Mouse (Mus musculus): ENCODE results near the gene Tll2. TPM values are rescaled to one million over a fixed set of nuclear protein-coding genes. Genes with fewer than 3 reads are reported as not detected.

Gene Tll2
- polyA plus RNA-seq, 1 experiment from 2014 or later, result 0.09 TPM

GRCm38 (mm10) chr19:41193379-41193778 lies 13.3 kb downstream of the Tll2 start:
- H3K4me1 ChIP-seq (replicated peaks), result no peaks in the 10 kb centered on the region
- ATAC-seq, result no peak

GRCm38 (mm10) chr19:41192953-41193352 lies 13.7 kb downstream of the Tll2 start:
- no peak overlapping the region for H3K9ac ChIP-seq
- no peaks in the 10 kb centered on the region for H3K27me3 ChIP-seq (replicated peaks)
- H3K27ac ChIP-seq, result no peak overlapping the region
- H3K4me1 ChIP-seq (replicated peaks), result no peaks in the 10 kb centered on the region
- no peaks in the 10 kb centered on the region for H3K9me3 ChIP-seq
- 78% methylated on average over 4 of the region's 4 CpGs for WGBS
- no peaks in the 10 kb centered on the region for H3K36me3 ChIP-seq
- no peak overlapping the region for H3K4me3 ChIP-seq (replicated peaks)
- ATAC-seq, result no peak
- H3K4me2 ChIP-seq (replicated peaks), result no peak overlapping the region

More at GRCm38 (mm10) chr19:41193379-41193778, 13.3 kb downstream of the Tll2 start:
- H3K27ac ChIP-seq, result no peak overlapping the region
- WGBS, result 83% methylated on average over 1 of the region's 1 CpGs
- no peak overlapping the region for H3K4me3 ChIP-seq (replicated peaks)
- no peaks in the 10 kb centered on the region for H3K27me3 ChIP-seq (replicated peaks)
- no peak overlapping the region for H3K4me2 ChIP-seq (replicated peaks)
- H3K36me3 ChIP-seq, result no peaks in the 10 kb centered on the region
- no peak overlapping the region for H3K9ac ChIP-seq
- H3K9me3 ChIP-seq, result no peaks in the 10 kb centered on the region

- H3K36me3 ChIP-seq, result no peaks in the 10 kb centered on the region
- no peak overlapping the region for H3K4me2 ChIP-seq (replicated peaks)
- 75% methylated on average over 9 of the region's 9 CpGs for WGBS
- no peaks in the 10 kb centered on the region for H3K9me3 ChIP-seq
- no peak overlapping the region for H3K4me3 ChIP-seq (replicated peaks)
- no peak overlapping the region for H3K9ac ChIP-seq
- no peak overlapping the region for H3K27ac ChIP-seq
- no peaks in the 10 kb centered on the region for H3K27me3 ChIP-seq (replicated peaks)
- no peak for ATAC-seq
- no peaks in the 10 kb centered on the region for H3K4me1 ChIP-seq (replicated peaks)
Measured at GRCm38 (mm10) chr19:41191724-41192123, 14.9 kb downstream of the Tll2 start.

- Histone ChIP-seq H3K36me3 (no peaks in the 10 kb centered on the region), H3K9me3 (no peaks in the 10 kb centered on the region), H3K27ac (no peak overlapping the region), H3K27me3 (replicated peaks) (no peaks in the 10 kb centered on the region), H3K9ac (no peak overlapping the region), H3K4me1 (replicated peaks) (no peaks in the 10 kb centered on the region), H3K4me3 (replicated peaks) (no peak overlapping the region), H3K4me2 (replicated peaks) (no peak overlapping the region)
- no peak for ATAC-seq
- 69% methylated on average over 6 of the region's 6 CpGs for WGBS
Measured at GRCm38 (mm10) chr19:41190876-41191434, 15.7 kb downstream of the Tll2 start.

- H3K4me2 ChIP-seq (replicated peaks), result no peak overlapping the region
- H3K9ac ChIP-seq, result no peak overlapping the region
- H3K9me3 ChIP-seq, result no peaks in the 10 kb centered on the region
- H3K4me1 ChIP-seq (replicated peaks), result no peaks in the 10 kb centered on the region
- no peak overlapping the region for H3K4me3 ChIP-seq (replicated peaks)
- no peak overlapping the region for H3K27ac ChIP-seq
- ATAC-seq, result no peak
- H3K27me3 ChIP-seq (replicated peaks), result no peaks in the 10 kb centered on the region
- H3K36me3 ChIP-seq, result no peaks in the 10 kb centered on the region
- 45% methylated on average over 6 of the region's 6 CpGs for WGBS
Measured at GRCm38 (mm10) chr19:41177331-41177730, 29.3 kb downstream of the Tll2 start.

GRCm38 (mm10) chr19:41176881-41177280 lies 29.8 kb downstream of the Tll2 start:
- H3K27me3 ChIP-seq (replicated peaks), result no peaks in the 10 kb centered on the region
- H3K4me1 ChIP-seq (replicated peaks), result no peaks in the 10 kb centered on the region
- H3K4me3 ChIP-seq (replicated peaks), result no peak overlapping the region
- H3K4me2 ChIP-seq (replicated peaks), result no peak overlapping the region
- H3K36me3 ChIP-seq, result no peaks in the 10 kb centered on the region
- H3K9ac ChIP-seq, result no peak overlapping the region
- no peak for ATAC-seq
- WGBS, result 77% methylated on average over 2 of the region's 2 CpGs
- H3K27ac ChIP-seq, result no peak overlapping the region
- no peaks in the 10 kb centered on the region for H3K9me3 ChIP-seq

GRCm38 (mm10) chr19:41165914-41166235 lies 40.8 kb downstream of the Tll2 start:
- Histone ChIP-seq H3K4me3 (replicated peaks) (no peak overlapping the region), H3K9me3 (no peaks in the 10 kb centered on the region), H3K4me2 (replicated peaks) (no peak overlapping the region), H3K4me1 (replicated peaks) (no peaks in the 10 kb centered on the region), H3K9ac (no peak overlapping the region), H3K36me3 (no peaks in the 10 kb centered on the region), H3K27ac (no peak overlapping the region), H3K27me3 (replicated peaks) (no peaks in the 10 kb centered on the region)
- no peak for ATAC-seq
- 73% methylated on average over 5 of the region's 5 CpGs for WGBS

- H3K4me3 ChIP-seq (replicated peaks), result no peak overlapping the region
- WGBS, result 79% methylated on average over 14 of the region's 14 CpGs
- no peaks in the 10 kb centered on the region for H3K9me3 ChIP-seq
- H3K9ac ChIP-seq, result no peak overlapping the region
- ATAC-seq, result no peak
- H3K36me3 ChIP-seq, result no peaks in the 10 kb centered on the region
- no peaks in the 10 kb centered on the region for H3K4me1 ChIP-seq (replicated peaks)
- no peaks in the 10 kb centered on the region for H3K27me3 ChIP-seq (replicated peaks)
- no peak overlapping the region for H3K4me2 ChIP-seq (replicated peaks)
- H3K27ac ChIP-seq, result no peak overlapping the region
Measured at GRCm38 (mm10) chr19:41165144-41165913, 41.3 kb downstream of the Tll2 start.

GRCm38 (mm10) chr19:41164447-41165095 lies 42.1 kb downstream of the Tll2 start:
- H3K9ac ChIP-seq, result no peak overlapping the region
- no peak overlapping the region for H3K4me3 ChIP-seq (replicated peaks)
- 79% methylated on average over 10 of the region's 10 CpGs for WGBS
- no peak overlapping the region for H3K4me2 ChIP-seq (replicated peaks)
- H3K36me3 ChIP-seq, result no peaks in the 10 kb centered on the region
- no peaks in the 10 kb centered on the region for H3K9me3 ChIP-seq
- H3K27ac ChIP-seq, result no peak overlapping the region
- no peaks in the 10 kb centered on the region for H3K27me3 ChIP-seq (replicated peaks)
- no peak for ATAC-seq
- no peaks in the 10 kb centered on the region for H3K4me1 ChIP-seq (replicated peaks)

- H3K4me1 ChIP-seq (replicated peaks), result no peaks in the 10 kb centered on the region
- ATAC-seq, result no peak
- 48% methylated on average over 14 of the region's 14 CpGs for WGBS
- no peaks in the 10 kb centered on the region for H3K36me3 ChIP-seq
- H3K4me2 ChIP-seq (replicated peaks), result no peak overlapping the region
- no peak overlapping the region for H3K9ac ChIP-seq
- H3K27ac ChIP-seq, result no peak overlapping the region
- H3K4me3 ChIP-seq (replicated peaks), result no peak overlapping the region
- H3K27me3 ChIP-seq (replicated peaks), result no peaks in the 10 kb centered on the region
- H3K9me3 ChIP-seq, result no peaks in the 10 kb centered on the region
Measured at GRCm38 (mm10) chr19:41160388-41160787, 46.2 kb downstream of the Tll2 start.

- 61% methylated on average over 7 of the region's 7 CpGs for WGBS
- no peak overlapping the region for H3K4me2 ChIP-seq (replicated peaks)
- H3K4me1 ChIP-seq (replicated peaks), result no peaks in the 10 kb centered on the region
- no peak overlapping the region for H3K27ac ChIP-seq
- no peaks in the 10 kb centered on the region for H3K27me3 ChIP-seq (replicated peaks)
- H3K36me3 ChIP-seq, result no peaks in the 10 kb centered on the region
- ATAC-seq, result no peak
- no peak overlapping the region for H3K9ac ChIP-seq
- no peaks in the 10 kb centered on the region for H3K9me3 ChIP-seq
- no peak overlapping the region for H3K4me3 ChIP-seq (replicated peaks)
Measured at GRCm38 (mm10) chr19:41154681-41155080, 52.0 kb downstream of the Tll2 start.

- 0 out of 2 replicates have a peak, but pooled peaks have one; percentile 15 for ATAC-seq
- no peak overlapping the region for H3K27ac ChIP-seq
- no peak overlapping the region for H3K4me2 ChIP-seq (replicated peaks)
- WGBS, result 64% methylated on average over 4 of the region's 4 CpGs
- no peaks in the 10 kb centered on the region for H3K27me3 ChIP-seq (replicated peaks)
- no peak overlapping the region for H3K4me3 ChIP-seq (replicated peaks)
- H3K36me3 ChIP-seq, result no peaks in the 10 kb centered on the region
- H3K9me3 ChIP-seq, result no peaks in the 10 kb centered on the region
- H3K4me1 ChIP-seq (replicated peaks), result no peaks in the 10 kb centered on the region
- no peak overlapping the region for H3K9ac ChIP-seq
Measured at GRCm38 (mm10) chr19:41152462-41152861, 54.2 kb downstream of the Tll2 start.

- Histone ChIP-seq H3K4me2 (replicated peaks) (no peak overlapping the region), H3K9ac (no peak overlapping the region), H3K36me3 (no peaks in the 10 kb centered on the region), H3K4me3 (replicated peaks) (no peak overlapping the region), H3K27me3 (replicated peaks) (no peaks in the 10 kb centered on the region), H3K4me1 (replicated peaks) (no peaks in the 10 kb centered on the region), H3K27ac (no peak overlapping the region), H3K9me3 (no peaks in the 10 kb centered on the region)
- 89% methylated on average over 3 of the region's 3 CpGs for WGBS
- ATAC-seq, result no peak
Measured at GRCm38 (mm10) chr19:41152016-41152370, 54.6 kb downstream of the Tll2 start.
